Mouse (Mus musculus) megakaryocyte-erythroid progenitor cell, adult 5-6 weeks (primary cell): ENCODE data around the gene Myh14. TPM values are rescaled to one million over a fixed set of nuclear protein-coding genes. Genes with fewer than 3 reads are reported as not detected.
"Not testable (repeated sequence)": the region's sequence is repeated elsewhere in the genome, so short reads cannot be mapped to it uniquely, and the experiment has no call there.

Experiments
- ATAC-seq: replicated peaks from 2 replicates; pipeline ENCODE4 v1.8.0; 2016; ENCODE audit warnings: mild to moderate bottlenecking, inconsistent platforms; ENCODE audit not compliant: severe bottlenecking, poor library complexity, low FRiP score, low TSS enrichment
- total RNA-seq, 2 experiments: library from RNA; stranded (forward) in 1 of 2; stranded (reverse) in 1 of 2; fragments of 200-1000, 215-1000 nt in 1 of 2; fragments of >200 nt in 1 of 2; fragmentation: Nextera tagmentation in 1 of 2; gene quantifications; 2 replicates each; pipeline ENCODE4 v1.2.3; 2014 to 2017

Gene Myh14
- not detected in 2 replicates for total RNA-seq (2014; fragmentation: Nextera tagmentation)
- total RNA-seq (2017): not detected in 2 replicates

DNA sequence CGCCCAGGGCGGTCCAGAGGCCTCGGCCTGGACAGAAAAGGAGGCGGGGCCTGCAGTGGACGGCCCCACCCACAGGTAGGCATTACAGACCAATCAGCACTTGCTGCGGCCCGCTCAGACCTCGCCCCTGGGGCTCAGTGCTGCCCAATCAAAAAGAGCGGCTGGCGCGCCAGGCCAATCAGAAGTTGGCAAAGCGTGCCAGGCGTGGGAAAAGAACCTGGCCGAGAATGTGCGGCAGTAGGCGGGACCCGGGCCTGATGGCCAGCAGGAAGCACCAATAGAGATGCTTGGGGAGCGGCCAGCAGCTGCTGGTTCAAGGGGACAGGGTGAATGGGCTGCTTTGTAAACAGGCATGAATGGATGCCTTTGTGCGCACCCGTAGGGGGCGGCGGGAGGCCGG is at the start of gene Myh14:
Gene Myh14, minus strand, starts transcription at position 41 of the 400 bp plus-strand sequence.
- peak; percentile 94 for ATAC-seq

DNA sequence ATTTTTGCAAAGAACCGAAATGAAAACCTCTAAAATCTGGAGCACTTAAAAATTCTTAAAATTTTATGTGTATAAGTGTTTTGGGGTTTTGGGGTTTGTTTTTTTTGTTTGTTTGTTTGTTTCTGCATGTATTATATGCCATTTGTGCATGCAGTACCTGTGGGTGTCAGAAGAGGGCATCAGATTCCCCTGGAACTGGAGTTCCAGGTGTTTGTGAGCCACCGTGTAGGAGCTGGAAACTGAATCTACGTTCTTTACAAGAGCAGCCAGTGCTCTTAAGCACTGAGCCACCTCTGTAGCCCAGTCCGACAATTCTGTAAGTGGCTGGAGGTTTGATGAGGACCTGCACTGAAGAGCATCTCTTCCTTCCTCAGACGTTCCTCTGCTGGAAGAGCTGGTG is 39.2 kb upstream of the Myh14 start:
- no peak for ATAC-seq

DNA sequence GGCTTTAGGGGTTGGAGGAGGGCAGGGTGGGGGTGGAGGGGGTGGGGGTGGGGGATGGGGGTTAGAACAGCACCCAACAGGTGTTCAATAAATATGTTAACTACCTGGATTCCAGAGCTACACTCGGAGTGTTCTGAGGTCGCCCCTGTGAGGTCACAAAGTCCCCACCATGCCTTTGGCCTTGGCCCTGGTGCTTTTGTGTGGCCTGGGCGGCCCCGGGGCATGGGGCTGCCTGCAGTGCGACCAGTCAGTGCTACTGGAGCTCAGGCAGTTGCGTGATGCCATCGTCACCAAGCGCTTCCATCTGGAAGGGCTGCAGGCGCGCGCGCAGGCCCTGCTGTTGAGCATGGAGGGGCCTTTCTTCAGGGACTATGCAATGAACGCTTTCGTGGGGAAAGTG is 37.9 kb upstream of the Myh14 start, which contains the start of gene Izumo2:
Gene Izumo2, plus strand, starts transcription at position 169 of the 400 bp plus-strand sequence.
- ATAC-seq: no peak

DNA sequence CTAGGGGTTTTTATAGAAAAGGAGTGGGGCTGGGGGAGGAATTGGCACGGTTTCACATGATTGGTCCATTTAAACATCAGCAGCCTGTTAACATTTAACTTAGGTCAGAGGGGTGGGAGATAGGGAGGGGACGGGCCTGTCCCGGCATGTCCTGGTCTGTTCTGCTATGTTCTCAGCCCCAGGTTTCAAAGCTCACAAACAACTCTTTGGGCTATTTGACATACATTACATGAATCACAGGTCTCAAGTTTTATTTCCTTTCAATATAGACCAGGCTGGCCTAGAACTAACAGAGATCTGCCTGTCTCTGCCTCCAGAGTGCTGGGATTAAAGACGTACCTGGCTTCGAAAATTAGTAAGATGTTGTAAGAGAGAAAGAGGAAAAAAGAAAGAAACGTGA is 37.5 kb upstream of the Myh14 start:
- ATAC-seq: not testable (repeated sequence)

DNA sequence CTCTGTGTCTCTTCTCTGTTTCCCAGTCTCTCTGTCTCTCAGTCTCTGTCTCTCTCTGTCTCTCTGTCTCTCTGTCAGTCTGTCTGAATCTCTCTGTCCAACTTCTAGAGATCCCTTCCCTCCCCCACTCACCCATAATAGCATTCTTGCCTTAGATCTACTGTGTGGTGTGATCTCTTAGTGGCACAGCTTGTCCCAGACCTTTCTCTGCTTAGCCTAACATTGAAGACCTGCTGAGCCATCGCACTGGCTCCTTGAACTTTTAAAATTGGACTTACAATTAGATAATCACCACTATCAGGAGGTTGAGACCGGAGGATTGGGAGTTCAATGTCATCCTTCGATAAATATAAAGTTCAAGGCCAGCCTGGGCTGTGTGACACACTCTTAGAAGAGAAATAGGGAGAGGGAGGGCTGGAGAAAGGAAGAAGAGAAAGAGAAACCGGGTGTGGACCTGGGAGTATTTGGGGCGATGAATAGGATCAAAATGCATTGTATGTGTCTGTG is 36.6 kb upstream of the Myh14 start:
- ATAC-seq: no peak

DNA sequence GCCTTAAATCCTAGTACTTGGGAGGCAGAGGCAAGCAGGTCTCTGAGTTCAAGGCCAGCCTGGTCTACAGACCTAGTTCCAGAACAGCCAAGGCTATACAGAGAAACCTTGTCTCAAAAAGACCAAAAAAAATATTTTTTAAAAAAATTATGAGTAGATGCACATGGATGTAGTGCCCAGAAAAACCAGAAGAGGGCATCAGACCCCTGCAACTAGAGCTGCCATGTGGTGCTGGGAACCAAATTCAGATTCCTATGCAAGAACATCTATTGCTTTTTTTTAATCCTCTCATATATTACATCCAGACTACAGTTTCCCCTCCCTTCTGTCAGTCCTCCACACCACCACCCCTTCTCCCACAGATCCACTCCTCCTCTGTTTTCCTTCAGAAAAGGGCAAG is 35.7 kb upstream of the Myh14 start:
- no peak for ATAC-seq

DNA sequence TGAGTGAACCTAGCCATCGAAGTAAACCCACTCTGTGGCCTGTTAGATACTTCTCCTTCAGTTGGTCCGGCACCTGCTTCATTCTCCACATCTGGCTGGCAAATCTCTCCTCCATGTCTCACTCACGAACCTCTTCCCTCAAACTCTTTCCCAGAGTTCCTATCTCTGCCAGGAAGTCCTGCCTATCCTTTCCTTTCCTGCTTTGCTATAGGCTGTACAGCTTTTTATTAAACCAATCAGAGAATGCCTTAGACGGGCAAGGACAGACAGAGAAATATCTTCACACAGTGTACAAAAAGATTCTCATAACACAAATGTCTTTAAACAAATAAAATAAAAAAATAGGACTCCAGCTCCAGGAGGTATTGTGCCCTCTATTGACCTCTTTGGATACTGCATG is 34.4 kb upstream of the Myh14 start:
- no peak for ATAC-seq

DNA sequence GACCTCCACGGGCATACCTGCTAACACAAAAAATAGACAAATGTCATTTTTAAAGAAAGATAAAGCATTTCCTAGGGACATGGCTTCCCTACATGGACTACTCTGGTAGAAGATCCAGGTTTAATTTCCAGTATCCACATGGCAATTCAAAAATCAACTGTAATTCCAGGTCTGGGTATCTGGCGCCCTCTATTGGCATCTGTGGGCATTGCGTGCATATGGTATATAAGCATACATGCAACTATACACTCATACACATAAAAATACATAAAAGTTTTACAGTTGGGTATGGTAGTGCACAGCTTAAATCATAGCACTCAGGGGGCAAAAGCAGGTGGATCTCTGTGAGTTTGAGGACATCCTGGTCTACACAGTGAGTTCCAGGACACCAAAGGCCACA is 33.7 kb upstream of the Myh14 start:
- ATAC-seq: no peak

DNA sequence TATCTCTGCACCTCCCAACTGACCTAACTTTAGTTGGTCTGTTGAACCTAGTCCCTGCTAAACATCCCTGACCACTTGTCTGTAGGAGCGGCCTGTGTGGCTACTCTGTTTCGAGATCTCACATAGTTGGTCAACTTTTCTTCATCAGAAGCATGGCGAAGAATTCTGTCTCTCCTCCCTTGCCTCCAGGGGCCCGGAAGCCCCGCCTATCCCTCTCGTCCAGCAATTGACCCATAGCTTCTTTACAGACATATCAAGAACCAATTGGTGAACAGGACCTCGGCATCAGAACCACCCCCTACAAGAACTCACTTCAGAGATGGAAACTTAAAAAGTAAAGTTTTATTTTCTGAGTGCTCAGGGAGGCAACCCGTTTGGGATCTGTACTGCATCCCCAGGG is 32.3 kb upstream of the Myh14 start:
- ATAC-seq: no peak

DNA sequence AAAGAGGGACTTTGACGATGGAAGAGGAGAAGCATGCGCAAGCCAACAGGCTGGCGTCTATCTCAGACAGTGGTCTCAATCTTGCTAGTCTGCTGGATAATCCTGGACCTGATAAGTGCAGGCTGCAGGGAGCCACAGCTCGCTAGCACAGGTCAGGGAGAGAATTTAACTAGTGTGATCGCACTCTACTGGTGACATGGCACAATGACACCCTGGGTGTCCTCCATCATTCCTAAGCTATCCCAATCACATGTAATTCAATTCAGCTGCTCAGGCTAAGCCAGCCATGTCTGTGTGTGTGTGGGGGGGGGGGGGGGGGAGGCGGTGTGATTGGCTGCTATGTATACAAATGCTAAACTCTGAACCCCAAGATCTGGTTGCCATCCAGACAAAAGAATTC is 31.3 kb upstream of the Myh14 start:
- peak; percentile 62; the same call in 1 of the 2 replicates for ATAC-seq

DNA sequence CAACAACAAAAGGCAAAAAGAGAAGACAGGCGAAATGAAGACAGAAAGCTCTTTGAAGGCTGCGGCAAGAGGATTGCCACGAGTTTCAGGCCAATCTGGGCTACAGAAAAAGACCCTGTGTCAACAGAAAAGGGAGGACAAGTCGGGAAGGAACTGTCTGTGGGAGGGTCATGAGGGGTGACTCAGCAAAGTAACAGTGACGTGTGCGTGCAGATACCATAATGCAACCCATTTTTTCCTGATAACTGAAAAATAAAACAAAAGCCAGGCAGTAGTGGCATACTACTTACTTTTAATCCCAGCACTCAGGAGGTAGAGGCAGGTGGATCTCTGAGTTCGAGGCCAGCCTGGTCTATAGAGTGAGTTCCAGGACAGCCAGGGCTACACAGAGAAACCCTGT is 27.3 kb upstream of the Myh14 start:
- ATAC-seq: peak; percentile 64

DNA sequence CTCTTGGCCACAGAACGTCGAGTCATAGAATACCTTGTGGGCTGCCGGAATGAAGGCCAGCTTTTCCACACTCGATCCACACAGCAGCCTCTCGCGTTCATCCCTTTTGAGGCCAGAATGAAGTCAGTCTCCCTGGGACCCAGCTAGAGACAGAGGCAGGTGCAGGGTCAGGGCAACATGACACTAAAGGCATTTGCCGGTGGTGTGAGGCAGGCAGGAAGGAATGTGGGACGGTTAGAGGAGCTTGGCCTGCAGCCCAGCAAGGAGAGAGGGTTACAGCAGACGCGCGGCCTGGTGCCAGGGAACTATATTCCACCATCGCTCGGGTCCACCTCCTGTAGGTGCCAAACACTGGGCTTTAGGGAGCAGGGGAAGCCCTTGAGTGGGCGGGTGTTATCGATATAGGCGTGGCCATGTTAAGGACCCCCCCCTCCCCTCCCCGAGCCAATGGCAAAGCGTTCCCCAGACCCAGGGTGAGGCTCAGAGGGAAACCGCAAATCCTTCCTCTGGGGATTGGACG is 26.6 kb upstream of the Myh14 start:
- ATAC-seq: peak; percentile 57

DNA sequence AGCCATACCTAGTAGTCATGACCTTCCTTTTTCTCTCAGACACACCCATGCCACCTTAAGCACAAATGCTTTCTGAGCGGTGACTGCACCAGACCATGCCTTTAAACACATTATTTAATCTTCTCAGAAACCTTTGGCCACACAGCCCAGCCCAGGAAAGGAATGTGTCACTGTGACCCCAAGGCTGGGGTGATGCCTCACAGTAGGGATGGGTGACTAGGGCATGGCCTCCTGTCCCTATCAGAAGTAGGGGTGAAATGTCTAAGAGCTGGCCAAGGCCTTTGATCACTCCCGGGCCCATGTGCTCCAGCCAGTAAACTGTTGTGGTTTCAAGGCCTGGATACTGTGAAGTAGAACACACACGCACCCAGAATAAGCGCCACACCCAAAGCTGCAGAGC is 24.6 kb upstream of the Myh14 start:
- ATAC-seq: no peak

DNA sequence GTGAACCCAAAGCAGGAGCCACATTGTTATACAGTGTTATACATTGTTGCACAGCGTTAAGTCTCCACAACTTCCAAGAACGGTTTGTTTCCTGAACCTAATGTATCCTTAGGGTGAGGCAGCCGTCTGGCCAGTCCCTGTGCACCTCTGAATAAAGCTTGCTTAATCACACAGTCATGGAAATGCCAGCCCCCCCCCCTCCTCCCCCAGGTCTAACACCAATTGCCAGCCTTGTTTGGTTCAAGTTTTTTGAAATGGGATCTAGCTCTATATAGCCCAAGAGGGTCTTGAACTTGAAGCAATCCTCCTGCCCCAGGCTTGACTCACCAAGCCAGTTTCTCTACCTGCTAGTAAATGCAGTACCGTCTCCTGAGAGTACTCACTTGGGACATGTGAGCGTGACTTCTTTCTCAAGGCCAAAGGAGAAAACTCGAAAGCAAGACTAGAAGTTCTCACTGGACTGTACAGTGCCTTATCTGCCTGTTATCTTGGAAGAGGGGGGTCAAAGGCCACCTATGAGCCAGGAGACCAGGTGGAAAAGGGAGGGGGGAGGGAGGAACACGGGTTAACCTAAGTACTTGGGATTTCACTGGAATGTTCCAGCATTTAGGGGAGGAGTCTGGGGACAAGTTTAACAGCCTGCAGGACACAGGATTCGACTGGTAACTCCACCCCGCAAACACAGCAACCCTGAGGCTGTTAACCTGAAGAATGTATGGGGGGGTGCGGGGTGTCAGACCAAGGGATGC is 23.0 kb upstream of the Myh14 start:
- no peak for ATAC-seq

DNA sequence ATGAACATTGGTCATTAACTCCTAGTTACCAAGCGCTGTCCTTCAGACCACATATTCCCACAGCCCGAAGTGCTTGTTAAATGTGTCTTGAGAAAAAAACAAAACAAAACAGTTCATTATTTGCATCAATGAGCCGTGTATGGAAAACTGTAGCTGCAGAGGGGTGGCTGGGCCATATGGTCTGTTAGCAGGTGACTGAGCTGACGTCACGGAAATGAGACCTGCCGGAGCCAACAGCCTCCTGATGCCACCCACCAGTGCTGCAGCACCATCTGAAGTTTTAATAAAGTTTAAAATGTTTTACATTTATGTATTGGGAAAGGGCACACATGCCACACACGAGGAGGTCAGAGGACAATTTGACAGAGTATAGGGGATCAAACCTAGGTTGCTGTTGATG is 18.7 kb upstream of the Myh14 start:
- no peak for ATAC-seq

DNA sequence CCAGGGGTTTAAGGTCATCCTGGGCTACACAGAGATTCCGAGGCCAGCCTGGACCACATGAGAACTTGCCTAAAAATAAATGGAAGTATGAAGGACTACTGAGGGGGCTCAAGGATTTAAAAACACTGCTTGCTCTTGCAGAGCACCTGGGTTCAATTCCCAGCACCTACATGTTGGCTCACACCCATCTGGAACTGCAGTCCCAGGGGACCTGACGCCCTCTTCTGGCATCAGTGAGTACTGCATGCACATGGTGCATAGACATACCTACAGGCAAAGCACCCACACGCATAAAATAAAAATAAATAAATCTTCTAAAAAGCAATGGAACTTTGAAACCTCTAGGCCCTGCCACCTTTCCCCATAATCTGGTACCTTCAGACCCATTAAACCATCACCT is 18.2 kb upstream of the Myh14 start:
- ATAC-seq: no peak

DNA sequence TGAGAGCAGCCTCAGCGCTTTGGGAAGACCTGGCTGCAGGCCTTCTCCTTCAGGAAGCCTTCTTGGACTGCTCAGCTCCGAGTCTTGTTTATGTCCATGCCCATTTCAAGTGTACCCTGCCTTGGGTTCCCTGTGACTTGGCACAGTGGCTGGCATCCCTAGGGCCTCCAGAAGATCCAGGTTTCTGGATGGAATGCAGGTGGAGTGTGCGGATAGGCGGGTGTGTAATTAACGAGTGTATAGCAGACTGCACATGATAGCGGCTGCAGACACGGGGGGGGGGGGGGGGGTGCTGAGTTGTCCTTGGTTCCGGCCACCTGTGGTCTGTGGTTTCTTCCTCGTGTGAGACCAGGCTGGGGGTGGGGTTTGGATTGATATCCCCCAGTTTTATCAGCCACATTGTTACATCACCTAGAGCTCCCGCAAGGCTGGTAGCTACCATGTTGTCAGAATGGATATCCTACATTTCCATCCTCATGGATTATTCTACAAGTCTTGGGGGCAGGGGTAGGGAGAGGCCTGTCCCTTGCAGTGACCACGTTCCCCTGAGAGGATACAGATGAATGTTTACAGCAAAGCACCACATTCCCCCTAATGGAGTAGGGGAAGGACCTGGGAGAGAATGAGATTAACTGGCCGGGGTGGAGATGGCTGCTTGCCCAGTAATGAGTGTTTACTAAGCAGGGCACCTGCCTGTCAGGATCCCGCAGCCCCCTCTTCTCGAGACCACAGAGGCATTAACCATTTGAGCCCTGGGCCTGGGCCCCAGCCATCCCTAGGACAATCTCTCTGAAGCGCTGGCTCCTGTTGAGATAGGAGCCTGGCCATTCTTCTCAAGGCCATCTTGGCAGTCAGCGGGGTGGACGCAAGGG is 15.1 kb upstream of the Myh14 start:
- peak; percentile 67 for ATAC-seq

DNA sequence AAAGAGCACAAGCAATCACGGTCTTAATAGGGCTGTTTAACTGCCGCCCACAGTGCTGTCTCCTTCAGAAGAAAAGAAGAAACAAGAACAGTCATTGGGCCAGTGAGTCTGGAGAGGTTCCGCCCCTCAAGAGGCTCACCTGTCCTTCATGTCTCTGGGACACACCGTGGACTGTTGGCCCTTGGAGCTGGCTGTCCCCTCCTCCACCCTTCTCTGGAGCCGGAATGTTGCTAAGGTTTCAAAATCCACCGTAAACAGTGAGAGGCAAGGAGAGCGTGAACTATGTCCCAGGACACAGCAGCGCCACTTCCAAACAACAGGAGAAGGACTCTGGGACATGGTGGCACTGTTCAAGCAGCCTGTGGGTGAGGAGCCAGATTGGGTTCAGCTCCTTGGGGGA is 13.0 kb upstream of the Myh14 start:
- ATAC-seq: no peak

DNA sequence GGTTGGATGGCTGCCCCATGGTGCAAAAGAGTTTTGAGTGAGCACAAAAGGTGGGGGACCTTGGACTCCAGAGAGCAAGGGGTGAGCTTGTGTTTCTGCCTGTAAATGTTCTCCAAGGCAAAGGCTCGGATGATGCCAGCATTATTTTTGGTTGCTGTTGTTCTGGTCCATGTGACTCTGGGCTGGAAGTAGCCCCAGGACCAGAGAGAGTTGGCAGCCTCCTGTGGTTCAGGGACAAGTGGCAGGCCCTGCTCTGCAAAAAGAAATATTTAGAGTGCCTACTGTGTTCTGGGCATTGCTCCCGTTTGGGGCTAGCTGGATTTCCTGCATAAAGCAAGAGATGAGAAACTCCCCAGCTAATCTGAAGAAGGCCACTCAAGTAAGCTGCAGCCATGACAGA is 6.0 kb upstream of the Myh14 start:
- ATAC-seq: no peak

DNA sequence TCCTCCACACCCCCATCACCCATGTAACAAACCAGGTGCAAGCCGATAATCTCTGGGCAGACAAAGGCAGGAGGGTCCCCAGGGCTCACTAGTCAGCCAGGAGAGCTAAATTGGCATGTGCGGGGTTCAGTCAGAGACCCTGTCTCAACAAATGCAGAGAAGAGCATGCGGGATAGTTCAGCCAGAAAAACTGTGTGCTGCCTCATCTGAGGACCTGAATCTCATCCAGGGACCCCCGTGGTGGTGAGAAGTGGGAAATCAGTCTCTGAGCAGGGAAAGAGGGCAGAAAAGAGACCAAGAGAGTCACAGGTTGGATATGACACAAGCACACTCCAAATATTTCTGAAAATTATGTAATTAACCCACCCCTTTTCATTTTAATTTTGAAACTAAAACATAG is 5.5 kb upstream of the Myh14 start:
- ATAC-seq: no peak
